Mouse (Mus musculus) limb, embryonic 14.5 days (tissue): ENCODE results near the gene Asprv1. TPM values are rescaled to one million over a fixed set of nuclear protein-coding genes. Genes with fewer than 3 reads are reported as not detected.

ENCODE experiments used
- ATAC-seq: fragments of 200-750 bp; cut with Nextera tagmentation; 2 replicates; pipeline ENCODE4 v1.8.0; 2017; ENCODE audit warnings: low read depth, moderate number of reproducible peaks, moderate TSS enrichment; ENCODE audit not compliant: low FRiP score
- DNase-seq: peaks from one replicate; pipeline ENCODE4 v3.0.0-alpha.2; 2015; ENCODE audit warnings: low spot score
- H3K27ac ChIP-seq: fragments of 300-500 bp; sonication (generic); replicated peaks from 2 replicates; pipeline ENCODE4 v1.5.1; 2014; ENCODE audit warnings: low read depth, mild to moderate bottlenecking, low read length, moderate library complexity, mixed read lengths
- H3K27me3 ChIP-seq: fragments of 300-500 bp; sonication (generic); 2 replicates; pipeline ENCODE4 v1.6.1; 2014; ENCODE audit warnings: low read length, mixed read lengths; ENCODE audit not compliant: control insufficient read depth, insufficient read depth
- H3K36me3 ChIP-seq: fragments of 300-500 bp; sonication (generic); 2 replicates; pipeline ENCODE4 v1.6.1; 2014; ENCODE audit warnings: mild to moderate bottlenecking, low read length, moderate library complexity, mixed read lengths; ENCODE audit not compliant: control insufficient read depth, insufficient read depth
- H3K4me1 ChIP-seq: fragments of 300-500 bp; sonication (generic); 2 replicates; pipeline ENCODE4 v1.6.1; 2014; ENCODE audit warnings: antibody characterized with exemption, low read length, mixed read lengths; ENCODE audit not compliant: control insufficient read depth, insufficient read depth
- H3K4me2 ChIP-seq: fragments of 300-500 bp; sonication (generic); replicated peaks from 2 replicates; pipeline ENCODE4 v1.6.1; 2014; ENCODE audit warnings: low read depth, mild to moderate bottlenecking, low read length, moderate library complexity; ENCODE audit not compliant: severe bottlenecking
- H3K4me3 ChIP-seq: fragments of 300-500 bp; sonication (generic); replicated peaks from 2 replicates; pipeline ENCODE4 v1.5.1; 2014; ENCODE audit warnings: low read length
- H3K9ac ChIP-seq: fragments of 300-500 bp; sonication (generic); 2 replicates; pipeline ENCODE4 v1.6.1; 2014; ENCODE audit warnings: mild to moderate bottlenecking, low read depth, low read length, moderate library complexity; ENCODE audit not compliant: severe bottlenecking
- H3K9me3 ChIP-seq: fragments of 300-500 bp; sonication (generic); 2 replicates; pipeline ENCODE4 v1.6.1; 2016; ENCODE audit warnings: low read length; ENCODE audit not compliant: control insufficient read depth
- POLR2A ChIP-seq: fragments of 200-500 bp; IDR thresholded peaks from 2 replicates; pipeline ENCODE4 v1.8.0; 2012; ENCODE audit warnings: inconsistent platforms, mild to moderate bottlenecking, moderate library complexity, borderline replicate concordance; ENCODE audit not compliant: insufficient read depth, insufficient read length; ENCODE audit errors: extremely low read depth
- WGBS: fragments of 180-500 bp; shearing (Covaris S2); extraction: QIAGEN DNeasy Blood & Tissue Kit; methylation state at CpG from one replicate; pipeline ENCODE4 v1.1.7; 2014; 5-methylcytosine and 5-hydroxymethylcytosine counted together
- polyA plus RNA-seq, 2 experiments: library from polyadenylated mRNA; depleted of rRNA in 1 of 2; stranded (reverse) in 1 of 2; unstranded in 1 of 2; fragments of >200 nt; fragmentation: Nextera tagmentation in 1 of 2; extraction: Ambion mirVana in 1 of 2; gene quantifications; 2 replicates each; pipeline versions ENCODE4 v1.2.1 to v1.2.3; 2012 to 2014

Gene Asprv1
- polyA plus RNA-seq, 2 experiments: 34.8 to 100.0 TPM

- Histone ChIP-seq H3K27me3 (no peaks in the 10 kb centered on the region), H3K4me3 (no peak overlapping the region), H3K9ac (no peak overlapping the region), H3K9me3 (no peaks in the 10 kb centered on the region), H3K27ac (no peak overlapping the region), H3K4me2 (no peak overlapping the region), H3K4me1 (peaks cover 27% of the 10 kb centered on the region), H3K36me3 (no peaks in the 10 kb centered on the region)
- TF ChIP-seq POLR2A: no peak
- DNase-seq (no peak), ATAC-seq (no peak)
- 72% methylated on average over 8 of the region's 8 CpGs for WGBS
These were observed 44.3 kb upstream of the Asprv1 start for GRCm38 (mm10) chr6:86583601-86584215.

GRCm38 (mm10) chr6:86584296-86585015 lies 43.5 kb upstream of the Asprv1 start:
- WGBS: 33% methylated on average over 14 of the region's 14 CpGs
- peak; percentile 24; the same call in 1 of the 2 replicates for ATAC-seq
- DNase-seq: no peak

GRCm38 (mm10) chr6:86585070-86585600 lies 42.8 kb upstream of the Asprv1 start:
- peak overlapping the region; percentile 54 for H3K4me2 ChIP-seq
- ATAC-seq (peak; percentile 88), DNase-seq (peak; percentile 86)
- peak overlapping the region; percentile 80 for H3K27ac ChIP-seq
- no peaks in the 10 kb centered on the region for H3K36me3 ChIP-seq
- TF ChIP-seq POLR2A: peak; percentile 41; the same call in 1 of the 2 replicates
- H3K9ac ChIP-seq: peak overlapping the region; percentile 57
- H3K4me1 ChIP-seq: peaks cover 27% of the 10 kb centered on the region
- no peaks in the 10 kb centered on the region for H3K27me3 ChIP-seq
- 7% methylated on average over 16 of the region's 16 CpGs for WGBS
- peak overlapping the region; percentile 27 for H3K4me3 ChIP-seq
- no peaks in the 10 kb centered on the region for H3K9me3 ChIP-seq

More at GRCm38 (mm10) chr6:86584296-86585015, 43.5 kb upstream of the Asprv1 start:
- Histone ChIP-seq H3K4me3 (peak overlapping the region; percentile 27), H3K27ac (peak overlapping the region; percentile 80), H3K27me3 (no peaks in the 10 kb centered on the region), H3K4me1 (peaks cover 27% of the 10 kb centered on the region), H3K9ac (peak overlapping the region; percentile 57), H3K9me3 (no peaks in the 10 kb centered on the region), H3K4me2 (peak overlapping the region; percentile 54), H3K36me3 (no peaks in the 10 kb centered on the region)
- TF ChIP-seq POLR2A: no peak

- no peaks in the 10 kb centered on the region for H3K9me3 ChIP-seq
- WGBS: 64% methylated on average over 5 of the region's 5 CpGs
- H3K27ac ChIP-seq: peak overlapping the region; percentile 80
These were observed 41.9 kb upstream of the Asprv1 start for GRCm38 (mm10) chr6:86586070-86586469.

GRCm38 (mm10) chr6:86588429-86588828 lies 39.5 kb upstream of the Asprv1 start:
- DNase-seq (no peak), ATAC-seq (no peak)
- 42% methylated on average over 6 of the region's 7 CpGs for WGBS
- H3K27me3 ChIP-seq: no peaks in the 10 kb centered on the region
- H3K36me3 ChIP-seq: no peaks in the 10 kb centered on the region
- H3K4me3 ChIP-seq: no peak overlapping the region
- peaks cover 21% of the 10 kb centered on the region for H3K4me1 ChIP-seq
- H3K9me3 ChIP-seq: no peaks in the 10 kb centered on the region
- H3K9ac ChIP-seq: no peak overlapping the region
- no peak overlapping the region for H3K4me2 ChIP-seq
- no peak overlapping the region for H3K27ac ChIP-seq
- TF ChIP-seq POLR2A: no peak

More at GRCm38 (mm10) chr6:86586070-86586469, 41.9 kb upstream of the Asprv1 start:
- Histone ChIP-seq H3K4me2 (no peak overlapping the region), H3K4me1 (peaks cover 21% of the 10 kb centered on the region), H3K27me3 (no peaks in the 10 kb centered on the region), H3K4me3 (no peak overlapping the region), H3K9ac (no peak overlapping the region), H3K36me3 (no peaks in the 10 kb centered on the region)
- no peak for TF ChIP-seq POLR2A
- DNase-seq: no peak
- ATAC-seq: no peak
